Mouse (Mus musculus) kidney, adult 2 months (tissue): Measurements from ENCODE around the gene Sfxn3.

Source experiments
- CTCF ChIP-seq: fragments of 200-500 bp; conservative IDR thresholded peaks from 2 replicates; pipeline ENCODE4 v1.5.1; 2011; ENCODE audit warnings: low read depth, mild to moderate bottlenecking, control low read depth, low read length, moderate library complexity, mixed read lengths; ENCODE audit not compliant: insufficient read depth, insufficient read length
- POLR2A ChIP-seq: fragments of 200-500 bp; IDR thresholded peaks from one replicate; pipeline ENCODE4 v1.6.1; 2011; ENCODE audit warnings: low read depth, low read length, control low read depth

DNA sequence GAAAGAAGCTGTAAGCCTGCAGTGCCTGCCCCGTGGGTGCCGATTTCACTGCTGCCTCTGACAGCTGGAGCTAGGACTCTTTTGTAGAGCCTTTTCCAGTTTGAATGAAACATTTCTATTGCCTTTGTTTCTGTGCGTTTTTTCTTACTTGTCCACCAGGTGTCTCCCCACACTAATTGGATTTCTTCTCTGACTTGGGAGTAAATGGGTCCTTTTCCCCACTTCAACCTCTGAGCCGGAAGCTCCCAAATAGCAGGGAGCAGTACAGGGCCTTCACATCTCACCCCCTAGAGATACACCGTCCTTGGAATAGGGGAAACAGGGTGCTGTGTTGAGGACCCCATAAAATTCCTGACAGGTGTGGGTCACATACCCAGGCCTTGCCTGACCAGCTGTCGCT lies 34.7 kb upstream of the Sfxn3 start:
- TF ChIP-seq POLR2A (no peak), CTCF (peak; percentile 18; the same call in 1 of the 2 replicates)
